Mouse (Mus musculus): ENCODE results near the gene Stac2.

Stac2 gene

DNA sequence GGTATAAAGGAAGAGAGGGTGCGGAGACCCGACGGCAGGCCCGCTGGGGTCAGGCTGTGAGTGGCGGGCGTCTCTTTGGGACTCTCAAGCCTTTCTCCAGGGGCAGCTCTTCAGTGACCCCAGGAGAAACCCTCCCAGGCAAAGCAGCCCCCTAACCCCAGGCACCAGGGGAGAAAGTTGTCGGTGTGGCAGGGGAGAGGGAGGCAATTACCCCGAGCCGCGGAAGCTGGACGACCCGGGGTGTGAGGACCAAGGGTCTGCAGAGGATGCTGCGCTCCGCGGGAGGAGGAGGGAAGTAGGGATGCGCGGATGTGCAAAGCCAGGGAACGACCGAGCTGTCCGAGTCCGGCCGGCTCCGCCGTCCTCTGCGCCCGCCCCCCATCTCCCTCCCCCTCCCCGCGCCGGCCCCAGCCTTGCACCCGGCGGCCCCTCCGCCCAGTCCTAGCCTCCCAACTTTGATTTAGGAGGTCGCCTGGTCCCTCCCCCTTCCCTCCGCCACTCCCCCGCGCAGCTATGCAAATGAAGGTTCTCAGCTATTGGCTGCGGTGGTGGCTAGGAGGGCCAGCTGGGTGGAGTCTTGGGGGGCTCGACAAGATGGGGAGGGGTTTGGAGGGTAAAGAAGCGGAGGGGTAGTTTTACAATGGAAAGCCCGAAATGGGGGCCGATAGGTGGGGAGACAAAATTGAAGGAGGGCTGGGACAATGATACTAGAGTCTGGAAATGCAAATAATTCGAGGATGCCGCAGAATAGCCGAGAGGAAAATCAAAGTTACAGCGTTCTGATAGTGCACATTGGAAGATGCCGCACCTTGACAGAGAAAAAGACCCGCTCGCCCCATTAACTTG, at the start of gene Stac2:
Stac2 (minus strand) TSS at position 474 of the 846 bp plus-strand sequence.
- DNase-seq, result peak; percentile 68 to 74

DNA sequence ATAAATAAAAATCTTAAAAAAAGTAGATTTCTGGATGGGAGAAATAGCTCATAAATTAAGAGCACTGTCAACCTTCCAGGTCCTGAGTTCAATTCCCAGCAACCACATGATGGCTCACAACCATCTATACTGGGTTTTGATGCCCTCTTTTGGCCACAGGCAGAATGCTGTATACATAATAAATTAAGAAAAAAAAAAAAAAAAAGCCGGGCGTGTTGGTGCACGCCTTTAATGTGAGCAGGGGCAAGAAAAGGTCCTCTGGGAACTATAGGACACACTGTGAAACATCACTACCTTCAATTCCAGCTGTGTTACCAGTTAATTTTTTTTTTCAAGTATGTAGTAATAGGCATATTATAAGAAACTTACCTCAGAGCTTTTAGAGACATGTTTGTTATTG, 48.1 kb upstream of the Stac2 start:
- DNase-seq, result no peak

GRCm38 (mm10) chr11:98090583-98090982, 37.3 kb upstream of the Stac2 start:
- no peak for DNase-seq

DNA sequence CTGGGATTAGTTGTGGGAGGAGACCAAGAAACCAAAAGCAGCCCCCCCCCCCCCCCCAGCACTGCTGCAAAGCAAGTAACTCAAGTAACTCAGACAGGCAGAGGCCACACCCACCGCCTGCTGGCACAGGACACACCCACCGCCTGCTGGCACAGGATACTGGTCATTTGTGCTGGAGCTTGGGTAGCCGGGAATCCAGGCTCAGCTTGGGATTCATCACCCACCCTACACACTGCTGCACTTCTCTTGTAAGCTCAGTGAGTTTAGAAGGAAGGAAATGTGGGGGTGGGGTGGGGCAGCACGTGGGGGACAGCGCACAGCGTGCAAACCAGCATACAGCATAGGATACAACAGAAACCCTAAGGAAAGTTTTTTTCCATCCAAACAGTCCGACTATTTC, 35.0 kb upstream of the Stac2 start:
- no peak for DNase-seq

DNA sequence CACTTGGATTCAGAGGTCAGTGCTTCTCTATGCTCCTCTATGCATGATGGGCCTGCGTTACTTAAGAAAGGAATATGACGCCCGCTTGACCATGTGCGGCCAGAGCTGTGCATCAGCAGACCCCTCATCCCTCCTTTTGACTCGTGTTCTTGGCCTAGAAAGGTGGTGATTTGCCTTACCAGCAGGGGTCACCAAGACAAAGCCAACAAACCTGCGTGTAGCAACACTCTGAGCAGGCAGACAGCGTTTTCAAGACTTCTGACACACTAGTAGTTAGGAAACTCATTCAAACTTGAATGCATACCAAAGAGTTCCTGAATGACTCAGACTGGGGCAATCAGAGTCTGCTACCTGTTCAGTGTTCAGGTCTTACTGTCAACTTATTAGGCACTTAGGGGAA, 33.3 kb upstream of the Stac2 start:
- DNase-seq, result no peak

DNA sequence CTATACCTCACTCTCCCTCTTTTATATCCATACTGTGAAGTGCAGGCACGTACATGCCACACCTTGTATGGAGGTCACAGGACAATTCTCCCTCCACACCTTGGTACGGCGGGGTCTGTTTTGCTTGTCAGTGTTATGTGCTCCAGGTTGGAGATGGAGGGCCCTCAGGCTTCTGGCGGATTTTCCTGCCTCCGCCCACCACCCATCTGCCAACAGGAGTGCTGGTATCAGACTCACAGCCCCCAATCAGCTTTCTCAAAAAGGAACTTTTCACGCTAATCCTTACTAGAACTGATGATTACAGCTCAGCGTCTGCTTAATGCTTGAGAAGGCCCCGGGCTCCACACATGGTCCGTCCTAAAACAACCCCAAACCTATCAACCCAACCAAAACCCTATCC, 32.9 kb upstream of the Stac2 start:
- DNase-seq, result no peak

DNA sequence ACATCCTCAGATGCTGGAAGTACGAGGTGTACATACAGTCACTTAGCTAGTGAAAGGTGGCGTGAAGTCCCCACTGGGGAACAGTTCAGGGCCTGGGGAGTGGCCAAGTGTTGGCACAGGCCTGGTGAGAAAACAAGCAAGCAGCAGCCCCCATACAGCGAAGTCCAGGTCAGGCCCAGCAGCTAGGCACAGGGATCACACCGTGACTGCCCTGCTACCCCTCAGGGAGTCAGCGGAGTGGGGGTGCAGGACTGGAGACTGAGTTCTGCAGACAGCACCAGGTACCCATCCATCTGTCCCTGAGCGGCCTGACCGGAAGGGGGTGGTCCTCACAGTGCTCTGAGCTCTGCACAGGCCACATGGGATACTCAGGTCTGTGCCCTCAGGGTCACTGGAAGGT, 29.5 kb upstream of the Stac2 start:
- DNase-seq, result no peak

GRCm38 (mm10) chr11:98080450-98080849, 27.2 kb upstream of the Stac2 start:
- no peak for DNase-seq

- no peak for DNase-seq
These were observed 23.8 kb upstream of the Stac2 start for GRCm38 (mm10) chr11:98077086-98077485.

DNA sequence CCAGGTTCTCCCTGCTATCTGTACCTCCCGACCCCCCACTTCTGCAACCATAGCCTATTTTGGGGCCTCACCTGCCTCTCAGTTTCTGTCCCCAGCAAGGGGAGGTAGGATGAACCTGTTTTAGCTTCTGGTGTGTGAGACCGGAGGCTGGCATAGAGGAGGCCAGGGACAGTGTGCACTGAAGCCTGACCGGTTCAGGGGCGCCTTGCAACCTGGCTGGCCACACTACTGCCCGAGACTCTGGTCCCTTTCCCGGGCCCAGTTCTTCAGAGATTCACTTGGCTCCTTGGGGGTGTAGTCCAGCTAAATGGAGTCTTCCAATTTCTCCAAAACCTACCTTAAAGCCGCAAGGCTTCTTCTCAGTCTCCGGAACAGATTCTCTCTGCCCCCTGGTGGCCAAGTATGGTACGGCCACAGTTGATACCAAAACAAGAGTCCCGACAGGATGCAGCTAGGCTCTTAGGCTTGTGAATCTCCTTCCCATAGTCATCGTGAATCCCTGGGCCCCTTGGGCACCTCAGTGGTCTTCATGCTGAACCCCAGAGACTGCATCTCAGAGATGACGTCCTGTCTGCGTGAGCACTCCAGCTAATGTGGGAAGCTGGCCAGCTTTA, 22.0 kb upstream of the Stac2 start:
- DNase-seq, result peak; percentile 71 to 91

GRCm38 (mm10) chr11:98073442-98073841, 20.2 kb upstream of the Stac2 start:
- DNase-seq, result no peak

DNA sequence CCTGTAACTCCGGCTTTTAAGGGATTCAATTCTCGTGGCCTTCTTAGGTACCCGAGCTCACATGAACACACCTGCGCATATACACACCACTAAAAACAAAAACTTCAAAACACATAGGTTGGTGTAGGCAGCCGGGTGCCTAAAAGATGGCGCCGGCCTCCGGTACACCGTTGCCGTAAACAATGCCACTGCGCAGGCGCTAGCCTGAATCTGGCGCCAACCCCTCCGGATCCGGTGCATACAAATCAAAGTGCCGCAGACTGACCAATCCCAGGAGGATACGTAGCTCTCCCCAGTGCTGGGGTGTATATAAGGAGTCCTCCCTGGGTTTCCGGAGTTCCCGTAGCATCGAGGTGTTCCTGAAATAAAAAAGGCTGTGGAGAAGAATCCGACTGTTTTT, 14.0 kb upstream of the Stac2 start:
- DNase-seq, result no peak

- no peak for DNase-seq
These were observed 12.9 kb upstream of the Stac2 start for GRCm38 (mm10) chr11:98066201-98066600.

GRCm38 (mm10) chr11:98061904-98062562, 8.8 kb upstream of the Stac2 start:
- no peak for DNase-seq

GRCm38 (mm10) chr11:98061441-98061840, 8.2 kb upstream of the Stac2 start:
- no peak for DNase-seq

GRCm38 (mm10) chr11:98060104-98060692, 6.9 kb upstream of the Stac2 start:
- no peak for DNase-seq

- no peak for DNase-seq
These were observed 6.4 kb upstream of the Stac2 start for GRCm38 (mm10) chr11:98059662-98060061.

DNA sequence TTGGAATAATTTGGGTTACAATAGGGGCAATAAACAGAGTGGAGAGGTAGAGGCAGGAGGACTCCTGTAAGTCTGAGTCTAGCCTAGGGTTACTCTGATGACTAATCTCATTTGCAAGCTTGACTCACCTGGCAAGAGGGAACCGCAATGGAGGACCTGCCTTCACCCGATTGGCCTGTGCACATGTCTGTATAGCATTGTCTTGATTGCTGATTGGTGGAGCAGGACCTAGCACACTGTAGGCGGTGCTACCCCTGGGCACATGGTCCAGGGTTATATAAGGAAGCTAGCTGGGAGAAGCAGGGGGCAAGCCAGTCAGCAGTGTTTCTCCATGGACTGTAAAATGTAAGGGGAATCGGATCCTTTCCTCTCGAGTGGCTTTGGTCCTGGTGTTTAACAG, 4.7 kb upstream of the Stac2 start:
- no peak for DNase-seq

- no peak for DNase-seq
These were observed 4.2 kb upstream of the Stac2 start for GRCm38 (mm10) chr11:98057466-98057865.

DNA sequence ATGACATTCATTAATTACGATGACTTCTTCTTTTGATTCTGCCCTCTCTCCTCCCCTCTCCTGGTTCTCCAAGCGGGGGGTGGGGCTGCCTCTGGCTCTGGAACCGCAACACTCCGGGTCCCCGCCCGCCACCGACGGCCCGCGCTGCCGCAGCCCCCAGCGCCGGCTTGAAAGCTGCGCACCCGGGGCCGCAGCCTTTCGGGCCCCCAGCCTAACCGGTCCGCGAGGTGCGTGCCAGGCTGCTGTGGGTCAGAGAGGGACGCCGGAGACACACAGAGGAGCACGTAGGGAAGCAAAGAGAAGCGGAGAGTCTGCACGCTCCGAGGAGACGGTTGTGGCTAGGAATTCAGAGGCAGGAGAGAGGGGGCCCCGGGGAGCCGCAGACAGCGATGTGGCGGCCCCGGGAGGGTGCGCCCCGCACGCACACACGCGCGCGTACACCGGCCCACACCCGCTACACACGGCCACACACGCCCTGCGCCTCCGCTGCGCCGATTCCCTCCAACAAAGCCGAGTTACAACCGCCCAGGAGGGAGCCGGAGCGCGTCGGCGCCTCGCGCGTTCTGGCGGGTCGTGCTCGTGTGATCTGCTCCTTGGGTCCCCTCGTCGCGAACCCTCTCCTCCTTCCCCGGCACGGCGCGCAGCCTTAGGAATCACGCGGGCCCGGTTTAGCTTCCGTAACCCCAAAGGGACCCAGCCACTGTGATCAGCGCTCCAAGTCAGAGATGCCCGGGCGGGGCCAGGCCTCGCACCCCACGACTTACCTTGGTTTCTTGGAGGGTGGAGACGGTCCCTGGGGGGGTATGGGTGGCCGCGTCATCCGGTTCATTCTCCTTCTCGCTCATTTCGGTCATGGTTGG, 903 bp downstream of the Stac2 start:
- peak; percentile 73 to 75 for DNase-seq

DNA sequence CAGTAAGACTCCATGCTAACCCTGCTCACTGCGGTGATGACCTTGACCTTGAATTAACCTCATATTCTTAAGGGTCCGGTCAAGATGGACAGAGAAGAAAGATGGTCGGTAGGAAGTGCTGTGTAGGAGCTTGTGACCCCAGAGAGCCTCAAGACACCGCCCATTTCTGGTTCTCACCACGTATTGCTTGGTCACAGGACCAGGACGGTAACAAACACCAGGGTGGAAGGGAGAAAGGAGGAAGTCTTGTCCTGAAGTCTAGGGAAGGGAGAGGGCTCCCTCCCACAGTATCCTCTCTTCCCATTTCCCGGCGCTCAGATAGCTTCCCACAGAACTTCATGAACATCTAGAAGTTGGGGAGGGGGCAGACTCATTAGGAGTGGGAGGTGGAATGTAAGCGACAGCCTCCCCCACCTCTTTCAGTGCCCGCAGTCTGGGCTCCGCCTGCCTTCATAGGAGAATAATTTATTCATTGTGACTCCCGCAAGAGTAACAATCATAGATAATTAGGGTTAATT, 1.6 kb downstream of the Stac2 start:
- DNase-seq, result no peak

DNA sequence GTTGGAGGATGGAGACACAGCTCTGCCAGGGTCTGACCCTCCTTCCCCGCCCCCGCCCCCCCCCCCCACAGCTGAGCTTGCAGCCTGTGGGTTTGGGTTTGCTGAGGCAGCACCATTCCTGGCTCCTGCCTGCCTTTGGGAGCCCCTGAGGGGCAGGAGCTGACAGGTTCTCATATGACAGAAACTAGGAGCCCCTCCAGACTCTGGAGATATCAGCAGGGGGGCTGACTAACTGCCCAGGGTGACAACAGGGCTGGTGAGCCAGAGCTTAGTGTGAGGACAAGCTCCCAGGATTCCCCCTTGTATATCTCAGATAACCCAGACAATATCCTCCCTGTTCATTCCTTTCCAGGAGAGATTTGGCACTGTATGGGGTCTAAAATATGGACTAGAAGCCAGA, 2.3 kb downstream of the Stac2 start:
- DNase-seq, result no peak

GRCm38 (mm10) chr11:98050520-98050815, 2.8 kb downstream of the Stac2 start:
- no peak for DNase-seq

Data from spleen, adult 18-20 months (tissue).